Mouse (Mus musculus): ENCODE results near the gene Plscr1.

DNA sequence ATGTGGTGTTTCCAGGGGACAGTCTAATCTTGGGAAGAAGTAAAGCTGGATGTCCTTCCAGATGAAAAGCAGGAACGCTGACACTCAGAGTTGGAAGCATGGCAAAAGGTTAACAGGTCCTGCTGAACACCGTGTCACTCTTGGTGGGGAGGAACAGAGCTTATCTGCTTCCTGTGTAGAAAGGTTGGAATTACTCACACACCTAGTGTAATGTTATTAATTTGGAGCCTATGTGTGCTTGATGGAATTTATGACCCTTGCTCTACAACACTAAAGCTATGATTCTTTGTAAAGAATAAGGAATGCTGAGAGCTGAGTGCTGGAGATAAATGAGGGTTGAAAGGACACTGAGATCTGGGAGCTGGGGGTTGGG lies 19.7 kb upstream of the Plscr1 start:
- TF ChIP-seq POLR2A (IDR thresholded peaks at IDR 0.05; ENCODE audit: borderline replicate concordance, extremely low read depth, low read depth, low read length) (no peak), CTCF (IDR thresholded peaks at IDR 0.05; ENCODE audit: insufficient read depth, low read length) (no peak)
